Comparison of ENCODE assay signal across 16 mouse cellular contexts in genomic region chr13:51051016-51051415, GRCm38 (mm10).
"Had no signal": no experiment of that assay in that cellular context is flagged by ENCODE, and none has a peak within 500 bp of the region (broad histone marks: within the 10 kb centered on the region; RNA-seq: fewer than 3 reads in every experiment).

No protein-coding gene starts in this region.

- DNase-seq: heart, postnatal 10 days; heart, postnatal 14 days; heart, postnatal 36 days; heart, postnatal 4 days; kidney, adult 11 months; kidney, adult 18-20 months; kidney, adult 2 months; kidney, adult 8-10 months; kidney, adult 9 months; kidney, postnatal 10 days; kidney, postnatal 14 days; kidney, postnatal 25 days; kidney, postnatal 36 days; kidney, postnatal 4 days; layer of hippocampus, adult 9-11 months; layer of hippocampus, postnatal 36 days had no signal
